Comparison of ENCODE assay signal across 15 mouse cellular contexts in the genomic region with DNA sequence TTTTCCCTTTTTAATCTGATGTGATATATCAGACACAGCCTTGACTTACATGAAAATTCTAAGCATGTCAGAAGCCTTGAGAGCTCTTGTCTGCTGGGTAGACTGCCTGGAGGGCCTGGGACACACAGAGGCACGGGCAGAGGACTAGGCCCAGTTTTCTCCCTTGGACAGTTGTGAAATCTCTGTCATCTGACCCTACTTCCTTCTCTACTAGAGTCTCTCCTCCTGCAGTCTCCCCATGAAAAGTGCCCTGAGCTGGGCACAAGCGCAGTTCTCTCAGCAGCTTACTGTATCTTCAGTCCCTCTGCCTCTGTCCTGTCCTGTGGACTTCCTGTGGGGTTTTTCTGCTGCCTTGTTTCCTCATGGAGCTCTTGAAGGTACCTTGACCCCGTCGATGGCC. TPM values are rescaled to one million over a fixed set of nuclear protein-coding genes. Genes with fewer than 3 reads are reported as not detected.
A peak's percentile ranks its signal among the peaks of the same experiment; 100 is the strongest.
DNase-seq lines count a peak whose midpoint lies in the region; ATAC-seq and TF ChIP-seq lines count a peak whose summit lies in the region.
"Had no signal": no experiment of that assay in that cellular context is flagged by ENCODE, and none has a peak within 500 bp of the region (broad histone marks: within the 10 kb centered on the region; RNA-seq: fewer than 3 reads in every experiment).

No protein-coding gene starts in this region.

- ATAC-seq in liver, embryonic 11.5 days (replicated peaks; ENCODE audit: low FRiP score): no peak
- ATAC-seq in hindbrain, postnatal 0 days: no peak
- no peak for ATAC-seq in stomach, embryonic 15.5 days (ENCODE audit: insufficient read depth, low FRiP score, low read depth)
- ATAC-seq: forebrain, embryonic 14.5 days; intestine, postnatal 0 days had no signal

- H3K4me3 ChIP-seq in liver, adult 2 months (ENCODE audit: insufficient read depth, low read depth, low read length): no peak overlapping the region
- no peak overlapping the region for H3K4me3 ChIP-seq in liver, embryonic 11.5 days (ENCODE audit: low read depth, low read length)
- no peak overlapping the region for H3K4me3 ChIP-seq in brown adipose tissue, adult 24 weeks (ENCODE audit: insufficient read depth, low read depth, low read length)
- no peak overlapping the region for H3K4me3 ChIP-seq in hindbrain, postnatal 0 days (ENCODE audit: low read length)
- H3K4me3 ChIP-seq in stomach, embryonic 15.5 days (replicated peaks): no peak overlapping the region
- H3K4me3 ChIP-seq in midbrain, embryonic 10.5 days: no peak overlapping the region
- H3K4me3 ChIP-seq: embryonic facial prominence, embryonic 15.5 days; lung, embryonic 15.5 days had no signal

- H3K27me3 ChIP-seq in liver, adult 2 months (ENCODE audit: control insufficient read depth, insufficient read depth, low read length): no peaks in the 10 kb centered on the region
- H3K27me3 ChIP-seq in liver, embryonic 11.5 days (replicated peaks; ENCODE audit: control insufficient read depth, insufficient read depth, low read length): no peaks in the 10 kb centered on the region
- no peaks in the 10 kb centered on the region for H3K27me3 ChIP-seq in hindbrain, postnatal 0 days (ENCODE audit: insufficient read depth, low read length)
- no peaks in the 10 kb centered on the region for H3K27me3 ChIP-seq in stomach, embryonic 15.5 days (replicated peaks)
- no peaks in the 10 kb centered on the region for H3K27me3 ChIP-seq in midbrain, embryonic 10.5 days (ENCODE audit: low read depth, poor library complexity, severe bottlenecking)
- H3K27me3 ChIP-seq: embryonic facial prominence, embryonic 15.5 days; lung, embryonic 15.5 days had no signal

- TF ChIP-seq CTCF in liver, adult 2 months (IDR thresholded peaks at IDR 0.05; ENCODE audit: low read depth, low read length): no peak
- TF ChIP-seq CTCF in hindbrain, postnatal 0 days (IDR thresholded peaks at IDR 0.05; ENCODE audit: low read depth): no peak

- no peaks in the 10 kb centered on the region for H3K4me1 ChIP-seq in liver, adult 2 months (ENCODE audit: control insufficient read depth, insufficient read depth, low read length)
- no peaks in the 10 kb centered on the region; the same call in 1 of the 2 replicates for H3K4me1 ChIP-seq in liver, embryonic 11.5 days (replicated peaks; ENCODE audit: control insufficient read depth, insufficient read depth, low read length)
- peaks cover 2% of the 10 kb centered on the region; the same call in 1 of the 2 replicates for H3K4me1 ChIP-seq in brown adipose tissue, adult 24 weeks (ENCODE audit: control insufficient read depth, insufficient read depth, insufficient read length, low read length)
- H3K4me1 ChIP-seq in hindbrain, postnatal 0 days (ENCODE audit: insufficient read depth, low read length): no peaks in the 10 kb centered on the region
- no peaks in the 10 kb centered on the region for H3K4me1 ChIP-seq in stomach, embryonic 15.5 days
- no peaks in the 10 kb centered on the region for H3K4me1 ChIP-seq in midbrain, embryonic 10.5 days
- H3K4me1 ChIP-seq: embryonic facial prominence, embryonic 15.5 days; lung, embryonic 15.5 days had no signal

- WGBS in liver, adult 2 months: 76% methylated on average over 4 of the region's 4 CpGs
- 53% methylated on average over 4 of the region's 4 CpGs for WGBS in liver, embryonic 11.5 days
- WGBS in hindbrain, postnatal 0 days: 81% methylated on average over 4 of the region's 4 CpGs
- 80% methylated on average over 4 of the region's 4 CpGs for WGBS in stomach, embryonic 15.5 days
- WGBS in midbrain, embryonic 10.5 days: 93% methylated on average over 4 of the region's 4 CpGs

- H3K36me3 ChIP-seq in liver, adult 2 months (ENCODE audit: control insufficient read depth, insufficient read depth, low read length): peaks cover 24% of the 10 kb centered on the region
- peaks cover 9% of the 10 kb centered on the region for H3K36me3 ChIP-seq in liver, embryonic 11.5 days (ENCODE audit: control insufficient read depth, insufficient read depth, low read length)
- peaks cover 50% of the 10 kb centered on the region for H3K36me3 ChIP-seq in hindbrain, postnatal 0 days (ENCODE audit: insufficient read depth, low read length)
- peaks cover 19% of the 10 kb centered on the region; the same call in 1 of the 2 replicates for H3K36me3 ChIP-seq in stomach, embryonic 15.5 days
- peaks cover 97% of the 10 kb centered on the region for H3K36me3 ChIP-seq in midbrain, embryonic 10.5 days

- no peak overlapping the region for H3K9ac ChIP-seq in liver, adult 2 months (ENCODE audit: low read depth, low read length)
- H3K9ac ChIP-seq in liver, embryonic 11.5 days (ENCODE audit: low read depth, low read length): no peak overlapping the region
- no peak overlapping the region for H3K9ac ChIP-seq in hindbrain, postnatal 0 days (replicated peaks; ENCODE audit: low read length)
- H3K9ac ChIP-seq in stomach, embryonic 15.5 days: no peak overlapping the region
- H3K9ac ChIP-seq: embryonic facial prominence, embryonic 15.5 days; lung, embryonic 15.5 days had no signal

- peak overlapping the region; percentile 13; the same call in 1 of the 2 replicates for H3K27ac ChIP-seq in liver, adult 2 months (replicated peaks; ENCODE audit: insufficient read depth, low read depth, low read length)
- no peak overlapping the region for H3K27ac ChIP-seq in liver, embryonic 11.5 days (ENCODE audit: low read depth, low read length)
- H3K27ac ChIP-seq in brown adipose tissue, adult 24 weeks (replicated peaks; ENCODE audit: low read depth, low read length): peak overlapping the region; percentile 73
- H3K27ac ChIP-seq in hindbrain, postnatal 0 days: 0 out of 2 replicates have a peak overlapping the region, but pooled peaks have one; percentile 3
- H3K27ac ChIP-seq in stomach, embryonic 15.5 days: peak overlapping the region; percentile 41; the same call in 1 of the 2 replicates
- no peak overlapping the region for H3K27ac ChIP-seq in midbrain, embryonic 10.5 days (replicated peaks)
- H3K27ac ChIP-seq: embryonic facial prominence, embryonic 15.5 days; lung, embryonic 15.5 days had no signal

- DNase-seq in liver, adult 2 months (ENCODE audit: extremely low read depth, low read depth, low spot score): peak; percentile 38
- no peak for DNase-seq in liver, embryonic 11.5 days (ENCODE audit: low spot score)
- DNase-seq in hindbrain, postnatal 0 days (ENCODE audit: low spot score): no peak
- no peak for DNase-seq in midbrain, embryonic 10.5 days (ENCODE audit: low spot score)
- DNase-seq in left cerebral cortex, adult 9 months (ENCODE audit: low spot score in 2 of 2): no peak
- DNase-seq: cerebellum, postnatal 14 days; gastrocnemius, postnatal 10 days; kidney, postnatal 36 days; thymus, postnatal 4 days had no signal

- H3K4me2 ChIP-seq in liver, embryonic 11.5 days: no peak overlapping the region
- H3K4me2 ChIP-seq in hindbrain, postnatal 0 days (ENCODE audit: low read depth, low read length): no peak overlapping the region
- H3K4me2 ChIP-seq in stomach, embryonic 15.5 days: no peak overlapping the region
- H3K4me2 ChIP-seq: embryonic facial prominence, embryonic 15.5 days; lung, embryonic 15.5 days had no signal

- H3K79me2 ChIP-seq in liver, adult 2 months (ENCODE audit: control insufficient read depth, insufficient read depth, low read length): no peaks in the 10 kb centered on the region

- no peaks in the 10 kb centered on the region for H3K9me3 ChIP-seq in liver, embryonic 11.5 days (ENCODE audit: control insufficient read depth, low read length)
- no peaks in the 10 kb centered on the region for H3K9me3 ChIP-seq in hindbrain, postnatal 0 days (ENCODE audit: low read length)
- H3K9me3 ChIP-seq in stomach, embryonic 15.5 days: no peaks in the 10 kb centered on the region
- no peaks in the 10 kb centered on the region for H3K9me3 ChIP-seq in midbrain, embryonic 10.5 days (replicated peaks)
- H3K9me3 ChIP-seq: embryonic facial prominence, embryonic 15.5 days; lung, embryonic 15.5 days had no signal

- TF ChIP-seq POLR2A in liver, adult 2 months (IDR thresholded peaks at IDR 0.05; ENCODE audit: extremely low read depth, insufficient read depth, low read length): no peak

RNA-seq across cellular contexts. Expression of gene Arf2, which starts 12.8 kb away (rescaled TPM):
- total RNA-seq in liver, adult 2 months (2014; rRNA removed): 6.6 and 7.8 TPM in 2 replicates
- 3.8 and 4.3 TPM in 2 replicates for polyA plus RNA-seq in liver, adult 2 months (2012; rRNA removed)
- polyA plus RNA-seq in liver, embryonic 11.5 days (2014; fragmentation: Nextera tagmentation; extraction: Ambion mirVana): 28.2 and 32.7 TPM in 2 replicates
- polyA plus RNA-seq in brown adipose tissue, adult 24 weeks (2012; ENCODE audit: insufficient read depth, insufficient read length, missing spikeins): 10.4 and 13.6 TPM in 2 replicates
- total RNA-seq in hindbrain, postnatal 0 days (2014; rRNA removed): 117 and 141 TPM in 2 replicates
- 180 and 191 TPM in 2 replicates for polyA plus RNA-seq in hindbrain, postnatal 0 days (2015; fragmentation: Nextera tagmentation; extraction: Ambion mirVana)
- 53.1 and 55.8 TPM in 2 replicates for polyA plus RNA-seq in stomach, embryonic 15.5 days (2015; fragmentation: Nextera tagmentation; extraction: Ambion mirVana)
- polyA plus RNA-seq in midbrain, embryonic 10.5 days (2016; fragmentation: Nextera tagmentation; extraction: Ambion mirVana): 106 and 132 TPM in 2 replicates

RNA-seq across cellular contexts. Expression of gene Nsf, which starts 25.5 kb away (rescaled TPM):
- 10.2 and 11.9 TPM in 2 replicates for total RNA-seq in liver, adult 2 months (2014; rRNA removed)
- polyA plus RNA-seq in liver, adult 2 months (2012; rRNA removed): 9.8 and 14.0 TPM in 2 replicates
- 50.3 and 54.3 TPM in 2 replicates for polyA plus RNA-seq in liver, embryonic 11.5 days (2014; fragmentation: Nextera tagmentation; extraction: Ambion mirVana)
- polyA plus RNA-seq in brown adipose tissue, adult 24 weeks (2012; ENCODE audit: insufficient read depth, insufficient read length, missing spikeins): 12.2 and 17.1 TPM in 2 replicates
- 143 and 150 TPM in 2 replicates for total RNA-seq in hindbrain, postnatal 0 days (2014; rRNA removed)
- 220 and 230 TPM in 2 replicates for polyA plus RNA-seq in hindbrain, postnatal 0 days (2015; fragmentation: Nextera tagmentation; extraction: Ambion mirVana)
- 44.9 and 45.8 TPM in 2 replicates for polyA plus RNA-seq in stomach, embryonic 15.5 days (2015; fragmentation: Nextera tagmentation; extraction: Ambion mirVana)
- polyA plus RNA-seq in midbrain, embryonic 10.5 days (2016; fragmentation: Nextera tagmentation; extraction: Ambion mirVana): 59.6 and 66.2 TPM in 2 replicates

Comparison
In these comparisons a context has a peak if more than half of its experiments do, and no peak if none do; other contexts are left out.
1. H3K27ac ChIP-seq: peak in liver, adult 2 months (single experiment), brown adipose tissue, adult 24 weeks (single experiment), hindbrain, postnatal 0 days (single experiment) and stomach, embryonic 15.5 days (single experiment); none in liver, embryonic 11.5 days (single experiment) and midbrain, embryonic 10.5 days (single experiment).